Mouse (Mus musculus): ENCODE measurements around the gene Tnr. TPM values are rescaled to one million over a fixed set of nuclear protein-coding genes. Genes with fewer than 3 reads are reported as not detected.

Tnr gene
- total RNA-seq, 2 experiments from 2014 or later = 158 to 175 TPM

- no peak for DNase-seq (ENCODE audit: extremely low spot score in 1 of 2, low spot score in 1 of 2)
Measured at GRCm38 (mm10) chr1:159619205-159619604, 95.6 kb downstream of the Tnr start.

DNA sequence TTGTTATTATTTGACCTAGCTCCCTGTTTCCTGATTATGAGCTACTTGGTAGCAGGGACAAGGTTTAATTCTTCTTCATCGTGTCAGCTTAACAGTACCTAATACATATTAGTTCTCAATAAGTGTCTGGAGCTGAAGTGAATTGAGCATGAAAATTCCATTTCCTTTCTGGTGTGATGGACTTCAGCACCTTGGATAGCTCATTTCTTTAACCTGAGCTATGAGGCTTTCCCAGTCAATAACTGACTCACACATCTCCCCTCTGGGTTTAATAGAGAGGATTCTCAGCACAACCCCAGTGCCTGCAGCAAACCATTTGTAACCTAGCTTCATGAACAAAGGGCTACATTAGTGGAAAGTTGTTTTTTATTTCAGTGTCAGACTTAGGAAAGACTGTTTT is 97.8 kb downstream of the Tnr start:
- DNase-seq (ENCODE audit: extremely low spot score in 1 of 2, low spot score in 1 of 2) = no peak

- no peak for DNase-seq (ENCODE audit: extremely low spot score in 1 of 2, low spot score in 1 of 2)
Measured at GRCm38 (mm10) chr1:159629119-159629518, 105.5 kb downstream of the Tnr start.

GRCm38 (mm10) chr1:159629822-159630589 is 106.4 kb downstream of the Tnr start:
- DNase-seq (ENCODE audit: extremely low spot score in 1 of 2, low spot score in 1 of 2) = no peak

- DNase-seq (ENCODE audit: extremely low spot score in 1 of 2, low spot score in 1 of 2) = no peak
Measured at GRCm38 (mm10) chr1:159632558-159632957, 109.0 kb downstream of the Tnr start.

- DNase-seq (ENCODE audit: extremely low spot score in 1 of 2, low spot score in 1 of 2) = no peak
Measured at GRCm38 (mm10) chr1:159639408-159639807, 115.8 kb downstream of the Tnr start.

DNA sequence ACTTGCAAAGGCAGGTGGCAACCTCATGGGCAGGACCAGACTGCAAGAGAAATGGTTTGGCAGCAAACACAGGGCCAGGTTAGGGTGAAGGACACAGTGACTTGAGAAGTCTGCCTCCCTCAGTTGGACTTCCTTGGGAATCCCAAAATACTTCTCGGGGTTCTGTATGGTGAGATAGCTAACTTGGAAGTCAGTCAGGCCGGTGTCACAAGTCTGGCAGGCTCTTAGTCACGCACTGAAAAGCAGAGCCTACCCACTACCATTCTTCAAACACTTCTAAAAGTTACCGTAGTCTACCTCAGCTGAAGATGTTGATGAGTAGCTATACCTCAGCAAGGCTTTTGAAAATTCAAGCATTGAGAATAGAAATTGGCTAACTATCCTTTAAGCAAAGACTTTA is 122.2 kb downstream of the Tnr start:
- DNase-seq (ENCODE audit: extremely low spot score in 1 of 2, low spot score in 1 of 2) = no peak

DNA sequence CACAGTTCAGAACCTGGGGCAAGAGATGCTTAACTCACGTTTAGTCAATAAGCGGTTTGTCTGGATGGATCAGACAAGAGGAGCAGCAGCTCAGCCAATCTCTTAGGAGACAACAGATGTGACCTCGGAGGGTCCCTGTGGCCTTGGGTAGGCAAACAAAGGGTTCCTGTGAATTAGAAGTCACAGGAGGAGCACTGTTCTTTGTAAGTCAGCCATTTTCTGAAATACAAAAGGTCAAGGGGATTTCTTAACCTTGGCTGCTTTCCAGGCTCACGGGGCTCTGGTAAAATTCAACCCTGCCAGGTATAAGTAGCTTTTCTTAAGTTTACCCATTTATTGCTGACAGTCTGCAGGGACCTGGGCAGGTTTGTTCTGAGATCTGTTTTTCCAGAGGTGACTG is 126.9 kb downstream of the Tnr start:
- no peak for DNase-seq (ENCODE audit: extremely low spot score in 1 of 2, low spot score in 1 of 2)

DNA sequence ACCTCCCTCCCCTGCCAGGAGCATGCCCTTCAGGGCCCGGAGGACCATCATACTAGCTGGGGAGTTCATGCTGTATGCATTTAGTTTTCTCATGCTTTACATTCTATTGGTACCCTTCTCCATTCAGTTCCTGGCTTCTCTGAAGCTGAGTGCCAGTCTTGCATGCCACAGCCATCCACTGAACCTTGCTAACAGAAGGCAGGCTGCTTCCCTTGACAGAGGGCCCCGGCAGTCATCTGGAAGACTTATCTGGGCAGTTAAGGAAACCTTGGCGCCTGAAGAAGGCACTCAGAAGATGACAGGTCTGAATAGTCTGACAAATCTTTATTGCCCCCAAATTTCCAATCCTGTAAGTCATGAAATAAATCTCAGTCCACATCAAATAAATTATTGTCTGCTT is 131.7 kb downstream of the Tnr start:
- no peak for DNase-seq (ENCODE audit: extremely low spot score in 1 of 2, low spot score in 1 of 2)

DNA sequence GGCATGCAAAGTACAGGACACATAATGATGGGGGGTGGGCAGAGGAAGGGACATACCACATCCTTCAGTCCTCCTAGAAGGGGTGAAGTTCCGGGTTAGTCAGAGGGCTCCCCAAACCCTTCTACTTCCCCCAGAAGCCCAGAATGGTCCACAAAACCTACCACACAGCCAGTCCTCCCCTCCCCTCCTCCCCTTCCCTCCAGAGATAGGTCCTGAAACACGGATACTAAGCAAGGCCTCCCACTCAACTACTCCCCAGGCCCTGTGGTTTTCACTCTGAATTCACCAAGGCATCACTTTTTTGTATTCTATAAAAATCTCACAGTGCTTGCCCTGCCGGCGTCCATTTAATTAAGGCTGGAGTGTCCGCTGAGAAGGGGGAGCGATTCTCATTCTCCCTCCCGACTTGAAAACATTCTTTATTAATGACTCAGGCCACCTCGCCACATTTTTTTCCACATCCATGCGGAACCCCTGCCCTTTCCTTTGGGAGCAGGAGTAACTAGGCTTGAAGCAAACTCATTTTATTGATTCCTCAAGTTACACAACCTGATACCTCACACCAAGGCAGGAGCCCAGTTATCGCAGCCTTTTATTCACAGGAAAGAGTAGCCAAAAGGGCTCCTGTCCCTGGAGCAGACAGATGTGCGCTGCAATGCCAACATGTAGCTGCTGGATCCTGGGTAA is 134.4 kb downstream of the Tnr start:
- no peak for DNase-seq (ENCODE audit: extremely low spot score in 1 of 2, low spot score in 1 of 2)

GRCm38 (mm10) chr1:159660620-159661501 is 137.3 kb downstream of the Tnr start:
- no peak for DNase-seq (ENCODE audit: extremely low spot score in 1 of 2, low spot score in 1 of 2)

GRCm38 (mm10) chr1:159664496-159664895 is 140.9 kb downstream of the Tnr start:
- no peak for DNase-seq (ENCODE audit: extremely low spot score in 1 of 2, low spot score in 1 of 2)

DNA sequence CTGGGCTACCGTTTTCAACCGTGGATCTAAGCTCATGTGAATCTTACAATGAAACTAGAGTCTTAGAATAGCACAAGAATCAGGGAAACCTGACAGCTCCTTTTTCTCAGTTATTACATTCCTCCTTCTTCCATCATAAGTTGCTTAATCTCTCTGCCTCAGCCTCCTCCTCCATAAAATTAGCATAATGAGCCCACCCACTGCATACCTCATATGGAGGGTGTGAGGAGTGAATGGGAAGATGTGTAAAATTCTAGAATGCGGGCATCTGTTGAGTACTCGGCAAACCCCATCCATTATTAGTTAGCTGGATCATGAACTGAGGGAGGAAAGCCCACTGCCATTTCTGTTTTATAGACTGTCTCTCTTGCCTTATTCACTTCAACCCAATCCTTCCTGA is 141.4 kb downstream of the Tnr start:
- no peak for DNase-seq (ENCODE audit: extremely low spot score in 1 of 2, low spot score in 1 of 2)

DNA sequence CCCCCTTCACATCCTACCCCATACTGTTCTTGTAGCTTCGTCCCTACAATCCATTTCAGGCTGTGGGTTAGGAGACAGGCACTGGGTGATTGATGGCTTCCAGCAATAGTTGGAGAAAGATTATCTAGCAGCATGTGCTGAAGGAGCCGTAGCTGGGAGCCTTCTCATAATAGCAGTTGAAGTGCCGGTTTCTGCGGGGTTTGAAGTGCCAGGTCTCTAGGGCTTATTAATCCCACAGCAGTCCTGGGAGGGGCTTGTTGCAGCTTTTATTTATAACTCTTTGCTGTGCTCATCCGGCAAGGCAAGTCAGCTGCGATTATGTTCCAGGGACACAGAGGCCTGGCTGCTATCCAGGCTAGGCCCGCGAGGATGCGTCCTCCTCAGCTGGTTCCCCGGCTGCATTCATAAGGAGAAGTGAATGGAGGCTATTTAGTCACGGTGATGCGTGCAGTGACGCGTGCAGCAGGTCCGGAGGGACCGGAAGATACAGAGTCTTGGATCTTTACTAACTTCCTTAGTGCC is 147.1 kb downstream of the Tnr start:
- DNase-seq (ENCODE audit: extremely low spot score in 1 of 2, low spot score in 1 of 2) = peak; percentile 27 to 53

DNA sequence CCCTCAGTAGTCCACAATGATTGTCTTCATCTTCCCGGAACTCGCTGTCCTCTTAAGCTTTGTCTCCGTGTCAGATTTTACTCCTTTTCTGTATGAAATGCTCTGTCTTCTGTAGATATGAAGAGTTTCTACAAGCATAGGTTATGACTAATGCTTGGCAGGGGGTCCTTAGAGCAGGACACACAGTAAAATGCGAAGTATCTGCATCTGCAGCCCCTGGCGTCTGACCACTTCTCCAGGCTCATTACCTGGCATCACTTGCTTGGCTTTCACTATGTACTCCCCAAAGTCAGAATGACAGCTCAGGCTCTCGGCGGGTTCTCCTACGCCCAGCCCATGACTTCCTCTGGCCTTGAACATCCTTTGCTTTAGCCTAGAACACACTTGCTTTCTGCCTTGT is 147.6 kb downstream of the Tnr start:
- no peak for DNase-seq (ENCODE audit: extremely low spot score in 1 of 2, low spot score in 1 of 2)

DNA sequence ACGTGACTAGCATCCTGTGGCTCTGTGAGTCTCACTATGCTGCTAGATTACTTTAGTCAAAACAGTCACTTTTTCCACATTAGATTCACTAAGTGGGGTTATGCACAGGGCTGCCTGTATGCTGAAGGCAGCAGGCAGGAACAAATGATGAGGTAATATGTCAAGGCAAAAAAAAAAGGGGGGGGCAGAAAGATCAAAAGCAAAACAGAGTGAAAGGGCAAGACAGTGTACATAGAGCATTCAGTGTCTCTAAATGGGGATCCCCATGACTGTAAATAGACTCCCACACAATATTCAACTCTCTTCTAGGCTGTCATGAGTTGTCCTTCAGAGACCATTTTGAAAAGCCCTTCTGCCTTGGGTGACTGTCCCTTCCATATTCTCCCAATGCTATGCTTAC is 150.7 kb downstream of the Tnr start:
- no peak for DNase-seq (ENCODE audit: extremely low spot score in 1 of 2, low spot score in 1 of 2)

GRCm38 (mm10) chr1:159675472-159675871 is 151.9 kb downstream of the Tnr start:
- DNase-seq (ENCODE audit: extremely low spot score in 1 of 2, low spot score in 1 of 2) = no peak

- no peak for DNase-seq (ENCODE audit: extremely low spot score in 1 of 2, low spot score in 1 of 2)
Measured at GRCm38 (mm10) chr1:159678221-159678935, 154.8 kb downstream of the Tnr start.

DNA sequence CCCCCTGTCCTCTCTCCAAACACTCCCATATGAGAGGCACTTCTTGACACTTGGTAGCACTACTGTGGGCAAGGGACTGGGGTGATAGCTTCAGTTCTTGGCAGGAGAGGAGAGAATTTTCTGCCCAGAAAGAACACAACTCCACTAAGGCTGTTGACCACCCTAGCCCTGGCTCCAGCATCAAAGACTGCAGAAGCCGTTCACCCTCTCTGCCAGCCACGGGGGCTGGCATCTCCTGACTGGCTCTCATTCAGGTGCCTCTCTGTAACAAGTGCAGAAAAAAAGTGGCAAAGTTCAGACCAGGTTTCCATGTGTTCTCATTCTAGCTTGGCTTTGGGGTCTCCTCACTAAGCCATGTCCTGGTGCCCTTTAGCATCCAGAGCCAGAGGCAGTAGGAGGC is 157.7 kb downstream of the Tnr start:
- no peak for DNase-seq (ENCODE audit: extremely low spot score in 1 of 2, low spot score in 1 of 2)
